Mouse (Mus musculus): Measurements from ENCODE around the gene Sfmbt1. TPM values are rescaled to one million over a fixed set of nuclear protein-coding genes. Genes with fewer than 3 reads are reported as not detected.

Sfmbt1 gene
- polyA plus RNA-seq (2016; fragmentation: Nextera tagmentation; extraction: Ambion mirVana) = 24.6 and 28.1 TPM in 2 replicates

DNA sequence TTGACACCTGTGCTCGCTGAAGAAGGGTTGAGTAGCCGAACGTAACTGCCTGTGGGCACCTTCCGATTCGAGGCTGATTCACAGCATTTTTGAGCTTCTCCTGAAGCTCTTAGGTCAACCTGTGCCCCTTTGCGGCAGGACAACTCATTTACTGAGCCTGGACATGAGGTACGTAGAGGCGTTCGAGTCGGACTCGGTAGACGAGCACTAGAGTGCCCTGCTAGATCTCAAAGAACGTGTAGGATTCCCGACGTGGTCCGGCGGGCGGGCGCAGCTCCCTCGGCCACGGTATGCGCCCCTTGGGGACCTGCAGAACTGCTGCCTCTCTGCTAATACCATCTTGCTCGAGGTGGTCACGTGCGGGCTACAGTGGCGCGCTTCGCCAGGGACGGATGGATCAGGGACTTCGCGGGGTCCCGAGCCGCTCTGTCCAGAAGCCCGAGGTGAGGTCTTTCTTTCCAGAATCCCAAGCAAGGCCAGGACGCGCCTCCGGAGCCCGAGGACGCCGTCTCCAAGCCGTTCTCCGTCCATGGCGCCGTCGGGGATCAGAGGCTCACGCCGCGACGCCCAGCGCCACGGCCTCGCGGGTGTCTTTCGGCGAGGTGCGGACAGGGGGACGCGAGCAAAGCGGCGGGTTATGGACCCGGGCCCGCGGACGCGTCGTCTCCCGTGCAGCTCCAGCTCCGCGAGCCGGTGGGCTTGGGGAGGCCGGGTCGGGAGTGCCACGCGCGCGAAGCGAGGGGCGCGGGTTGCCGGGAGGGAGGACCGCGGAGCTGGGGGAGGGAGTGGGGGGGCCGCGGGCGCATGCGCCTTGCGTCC lies at the start of gene Sfmbt1:
TSS of gene Sfmbt1 (plus strand) at position 51 of the 819 bp plus-strand sequence.
- H3K27ac ChIP-seq = peak within 1 kb of the TSS; percentile 98
- peaks cover 10% of the 10 kb centered on the region for H3K27me3 ChIP-seq
- H3K36me3 ChIP-seq (replicated peaks) = no peaks in the 10 kb centered on the region
- peak within 1 kb of the TSS; percentile 95 for H3K4me3 ChIP-seq (replicated peaks)
- peak; percentile 81 for ATAC-seq (ENCODE audit: low FRiP score)
- peak within 1 kb of the TSS; percentile 96 for H3K9ac ChIP-seq
- H3K4me2 ChIP-seq = peak within 1 kb of the TSS; percentile 76
- H3K4me1 ChIP-seq = peaks cover 18% of the 10 kb centered on the region
- 2% methylated on average over 82 of the region's 87 CpGs for WGBS
- no peaks in the 10 kb centered on the region for H3K9me3 ChIP-seq

- Histone ChIP-seq H3K27ac (no peak overlapping the region), H3K4me3 (replicated peaks) (no peak overlapping the region), H3K36me3 (replicated peaks) (peaks cover 56% of the 10 kb centered on the region), H3K4me2 (no peak overlapping the region), H3K4me1 (no peaks in the 10 kb centered on the region), H3K9ac (no peak overlapping the region), H3K27me3 (no peaks in the 10 kb centered on the region), H3K9me3 (no peaks in the 10 kb centered on the region)
- WGBS = 85% methylated on average over 3 of the region's 3 CpGs
- no peak for ATAC-seq (ENCODE audit: low FRiP score)
Observed at GRCm38 (mm10) chr14:30666061-30666460, 48.6 kb upstream of the Sfmbt1 start.

DNA sequence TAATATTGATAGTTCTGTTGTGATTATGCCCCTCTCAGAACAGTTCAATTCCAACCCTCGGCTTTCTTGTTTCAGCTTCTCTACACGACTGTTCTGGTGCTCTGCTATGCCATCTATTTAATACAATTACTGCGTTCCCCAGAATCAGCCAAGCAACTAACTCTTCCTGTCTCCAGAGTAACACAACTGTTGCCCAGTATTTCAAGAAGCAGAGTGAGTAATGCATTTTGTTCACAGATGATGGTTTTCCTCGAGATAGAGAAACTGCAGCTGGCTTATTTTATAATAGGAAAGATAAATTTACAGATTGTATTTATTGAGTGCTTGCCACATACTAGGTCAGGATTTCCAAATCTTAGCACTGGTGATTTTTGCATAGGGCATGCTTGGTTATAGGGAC lies 48.0 kb upstream of the Sfmbt1 start:
- Histone ChIP-seq H3K27me3 (no peaks in the 10 kb centered on the region), H3K4me3 (replicated peaks) (no peak overlapping the region), H3K4me1 (no peaks in the 10 kb centered on the region), H3K9ac (no peak overlapping the region), H3K9me3 (no peaks in the 10 kb centered on the region), H3K4me2 (no peak overlapping the region), H3K27ac (no peak overlapping the region), H3K36me3 (replicated peaks) (peaks cover 51% of the 10 kb centered on the region)
- ATAC-seq (ENCODE audit: low FRiP score) = no peak
- 92% methylated on average over 4 of the region's 4 CpGs for WGBS

DNA sequence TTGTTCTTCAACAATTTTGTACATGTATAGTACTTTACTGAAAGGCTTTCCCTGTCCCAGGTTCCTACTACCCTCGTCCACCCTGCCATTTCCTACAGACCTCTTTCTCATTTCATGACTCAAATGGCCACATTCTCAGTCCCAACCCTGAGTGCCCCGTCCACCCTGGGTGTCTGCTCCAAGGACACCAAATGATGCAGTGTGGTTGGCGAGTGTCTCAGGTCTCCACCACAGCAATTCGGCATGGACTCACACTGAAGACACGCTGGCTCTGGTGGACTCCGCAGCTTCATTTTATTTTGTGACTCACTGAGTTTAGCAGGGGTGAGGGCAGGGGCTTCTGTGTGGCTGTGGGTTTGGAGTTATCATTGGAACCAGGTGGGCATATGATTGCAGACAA lies 44.5 kb upstream of the Sfmbt1 start:
- no peak for ATAC-seq (ENCODE audit: low FRiP score)
- Histone ChIP-seq H3K4me1 (no peaks in the 10 kb centered on the region), H3K27me3 (no peaks in the 10 kb centered on the region), H3K9me3 (no peaks in the 10 kb centered on the region), H3K9ac (no peak overlapping the region), H3K4me3 (replicated peaks) (no peak overlapping the region), H3K27ac (no peak overlapping the region), H3K4me2 (no peak overlapping the region), H3K36me3 (replicated peaks) (peaks cover 40% of the 10 kb centered on the region)
- WGBS = 92% methylated on average over 6 of the region's 6 CpGs

DNA sequence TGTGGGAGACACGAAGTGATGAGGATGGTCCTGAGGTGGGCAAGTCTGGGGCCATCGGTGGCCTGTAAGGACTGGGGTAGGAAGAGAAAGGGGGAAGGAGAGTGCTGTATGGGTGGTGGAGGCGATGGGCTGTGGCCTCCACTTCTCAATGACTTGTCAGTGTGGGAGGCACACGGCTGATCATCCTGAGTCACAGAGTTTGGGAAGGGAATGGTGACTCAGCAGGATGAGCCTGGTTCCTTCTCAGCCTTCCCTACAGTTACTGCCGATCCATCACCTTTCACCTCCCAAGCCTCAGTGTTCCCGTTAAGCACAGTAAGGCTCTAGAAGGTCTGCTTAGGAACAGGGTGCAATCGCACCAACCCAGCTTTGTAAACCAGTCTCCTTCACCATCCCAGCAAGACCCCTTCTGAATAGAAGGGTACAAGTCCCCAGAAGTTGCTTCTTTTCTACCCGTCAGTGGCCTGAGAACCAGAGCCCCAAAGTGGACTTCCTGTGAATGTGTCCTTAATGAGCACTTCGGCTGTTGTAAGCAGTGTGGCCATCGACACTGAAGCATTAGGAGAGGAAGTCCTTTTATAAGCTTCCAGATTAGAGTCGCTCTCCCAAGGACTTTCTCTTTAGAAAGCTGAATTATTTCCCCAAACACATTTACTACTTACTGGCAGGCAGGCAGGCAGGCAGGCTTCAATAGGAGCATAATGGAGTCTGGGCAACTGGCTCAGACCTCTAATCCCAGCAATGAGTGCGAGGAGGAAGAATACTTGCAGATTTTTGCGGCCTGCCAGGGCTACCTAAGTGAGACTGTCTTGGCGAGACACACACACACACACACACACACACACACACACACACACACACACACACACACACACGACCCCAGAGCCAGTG lies 43.3 kb upstream of the Sfmbt1 start:
- H3K27me3 ChIP-seq = no peaks in the 10 kb centered on the region
- H3K4me2 ChIP-seq = no peak overlapping the region
- no peaks in the 10 kb centered on the region for H3K4me1 ChIP-seq
- H3K36me3 ChIP-seq (replicated peaks) = peaks cover 36% of the 10 kb centered on the region
- no peak overlapping the region for H3K9ac ChIP-seq
- no peak overlapping the region for H3K27ac ChIP-seq
- no peak overlapping the region for H3K4me3 ChIP-seq (replicated peaks)
- ATAC-seq (ENCODE audit: low FRiP score) = peak; percentile 20
- no peaks in the 10 kb centered on the region for H3K9me3 ChIP-seq
- 76% methylated on average over 15 of the region's 15 CpGs for WGBS

DNA sequence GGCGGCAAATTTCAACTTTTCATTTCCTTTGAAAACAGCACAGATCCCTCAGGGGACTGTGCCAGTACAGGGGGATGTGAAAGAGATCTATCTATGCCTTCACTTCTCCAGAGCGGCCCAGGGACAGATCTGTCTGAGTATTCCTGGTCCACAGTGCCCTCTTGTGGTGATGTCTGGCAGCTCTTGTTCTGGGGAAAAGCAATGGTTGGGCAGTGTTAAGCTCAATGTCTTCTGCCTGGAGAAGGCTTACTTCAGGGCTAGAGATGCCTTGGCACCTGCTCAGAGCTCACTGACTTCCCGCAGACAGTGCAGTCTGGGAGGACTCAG lies 42.7 kb upstream of the Sfmbt1 start:
- H3K4me1 ChIP-seq = no peaks in the 10 kb centered on the region
- peaks cover 39% of the 10 kb centered on the region for H3K36me3 ChIP-seq (replicated peaks)
- 10% methylated on average over 3 of the region's 3 CpGs for WGBS

DNA sequence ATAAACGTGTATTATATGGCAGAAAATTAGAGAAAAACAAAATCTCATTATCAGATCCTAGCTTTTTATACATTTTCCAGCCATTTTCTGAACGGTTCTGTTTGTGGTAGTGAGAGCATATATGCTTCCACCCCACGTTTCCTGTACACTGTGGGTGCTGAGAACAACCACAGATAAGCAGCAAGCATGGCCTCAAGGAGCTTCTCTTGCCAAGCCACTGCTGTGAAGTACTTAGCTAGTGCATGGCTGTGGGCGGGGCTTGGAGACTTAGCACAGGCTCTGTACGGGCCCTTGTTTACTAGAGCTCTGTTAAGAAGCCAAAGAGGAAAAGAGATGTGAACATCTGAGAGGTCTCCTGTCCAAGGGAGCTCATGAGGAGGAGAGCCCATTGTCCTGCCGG lies 39.7 kb upstream of the Sfmbt1 start:
- Histone ChIP-seq H3K4me3 (replicated peaks) (no peak overlapping the region), H3K9me3 (no peaks in the 10 kb centered on the region), H3K9ac (no peak overlapping the region), H3K4me1 (no peaks in the 10 kb centered on the region), H3K36me3 (replicated peaks) (peaks cover 41% of the 10 kb centered on the region), H3K4me2 (no peak overlapping the region), H3K27me3 (no peaks in the 10 kb centered on the region), H3K27ac (no peak overlapping the region)
- WGBS = 66% methylated on average over 6 of the region's 6 CpGs
- no peak for ATAC-seq (ENCODE audit: low FRiP score)

More for the DNA sequence above, 42.7 kb upstream of the Sfmbt1 start:
- peak; percentile 64 for ATAC-seq (ENCODE audit: low FRiP score)
- Histone ChIP-seq H3K4me3 (replicated peaks) (no peak overlapping the region), H3K9ac (no peak overlapping the region), H3K27ac (no peak overlapping the region), H3K4me2 (no peak overlapping the region), H3K9me3 (no peaks in the 10 kb centered on the region), H3K27me3 (no peaks in the 10 kb centered on the region)

GRCm38 (mm10) chr14:30682131-30682530 lies 32.5 kb upstream of the Sfmbt1 start:
- Histone ChIP-seq H3K36me3 (replicated peaks) (peaks cover 56% of the 10 kb centered on the region), H3K27ac (no peak overlapping the region), H3K4me3 (replicated peaks) (no peak overlapping the region), H3K4me2 (no peak overlapping the region), H3K4me1 (no peaks in the 10 kb centered on the region), H3K9me3 (no peaks in the 10 kb centered on the region), H3K27me3 (no peaks in the 10 kb centered on the region), H3K9ac (no peak overlapping the region)
- WGBS = 92% methylated on average over 3 of the region's 3 CpGs
- no peak for ATAC-seq (ENCODE audit: low FRiP score)

- ATAC-seq (ENCODE audit: low FRiP score) = no peak
- Histone ChIP-seq H3K36me3 (replicated peaks) (peaks cover 15% of the 10 kb centered on the region), H3K9ac (no peak overlapping the region), H3K9me3 (no peaks in the 10 kb centered on the region), H3K4me1 (no peaks in the 10 kb centered on the region), H3K4me2 (no peak overlapping the region), H3K27ac (no peak overlapping the region), H3K4me3 (replicated peaks) (no peak overlapping the region), H3K27me3 (no peaks in the 10 kb centered on the region)
- WGBS = 93% methylated on average over 3 of the region's 3 CpGs
Observed at GRCm38 (mm10) chr14:30690685-30691084, 24.0 kb upstream of the Sfmbt1 start.

DNA sequence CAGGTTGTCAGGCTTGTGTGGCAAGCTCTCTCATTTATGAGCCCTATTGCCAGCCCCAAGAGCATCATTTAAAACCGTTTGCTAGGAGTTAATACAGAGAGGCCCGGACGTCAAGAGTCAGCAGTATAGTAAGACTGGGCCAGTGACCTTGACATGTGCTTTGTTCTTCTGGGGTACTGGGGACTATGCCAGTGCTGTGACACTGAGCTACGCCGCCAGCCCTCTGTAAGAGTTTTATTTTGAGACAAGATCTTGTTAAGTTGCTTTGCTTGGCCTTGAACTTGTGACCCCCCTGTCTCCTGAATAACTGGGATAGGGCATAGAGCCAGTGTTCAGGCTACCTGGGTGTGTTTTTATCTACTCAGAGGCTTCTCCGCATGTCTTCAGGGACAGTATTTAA lies 22.2 kb upstream of the Sfmbt1 start:
- Histone ChIP-seq H3K36me3 (replicated peaks) (peaks cover 11% of the 10 kb centered on the region), H3K4me1 (peaks cover 2% of the 10 kb centered on the region; the same call in 1 of the 2 replicates), H3K4me3 (replicated peaks) (no peak overlapping the region), H3K27ac (no peak overlapping the region), H3K9ac (no peak overlapping the region), H3K4me2 (no peak overlapping the region), H3K9me3 (no peaks in the 10 kb centered on the region), H3K27me3 (no peaks in the 10 kb centered on the region)
- ATAC-seq (ENCODE audit: low FRiP score) = no peak
- WGBS = 88% methylated on average over 6 of the region's 6 CpGs

- no peak overlapping the region for H3K9ac ChIP-seq
- no peaks in the 10 kb centered on the region for H3K9me3 ChIP-seq
- no peak overlapping the region for H3K4me2 ChIP-seq
- peaks cover 9% of the 10 kb centered on the region for H3K4me1 ChIP-seq
- peaks cover 8% of the 10 kb centered on the region for H3K36me3 ChIP-seq (replicated peaks)
- H3K27ac ChIP-seq = no peak overlapping the region
- no peaks in the 10 kb centered on the region for H3K27me3 ChIP-seq
- H3K4me3 ChIP-seq (replicated peaks) = no peak overlapping the region
- ATAC-seq (ENCODE audit: low FRiP score) = no peak
- WGBS = 91% methylated on average over 2 of the region's 2 CpGs
Observed at GRCm38 (mm10) chr14:30694786-30695185, 19.9 kb upstream of the Sfmbt1 start.

DNA sequence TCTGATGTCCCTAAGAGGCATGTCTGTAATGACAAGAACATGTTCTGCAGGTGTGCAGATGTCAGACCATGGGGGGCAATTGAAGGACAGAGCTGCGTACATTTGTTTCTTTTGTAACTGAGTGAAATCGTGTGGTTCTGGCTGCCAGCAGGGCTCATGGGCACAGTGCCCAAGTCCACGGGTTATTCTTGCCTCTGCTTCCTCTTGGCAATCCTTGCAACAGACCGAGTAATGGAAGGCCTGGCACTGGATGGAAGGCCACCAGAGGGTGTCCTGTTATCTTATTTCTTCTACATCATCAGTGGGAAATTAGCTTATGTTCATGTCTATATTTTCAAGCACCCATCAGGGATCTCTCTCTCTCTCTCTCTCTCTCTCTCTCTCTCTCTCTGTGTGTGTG lies 19.0 kb upstream of the Sfmbt1 start:
- no peak overlapping the region for H3K27ac ChIP-seq
- peaks cover 9% of the 10 kb centered on the region for H3K4me1 ChIP-seq
- WGBS = 80% methylated on average over 4 of the region's 4 CpGs
- H3K27me3 ChIP-seq = no peaks in the 10 kb centered on the region
- H3K9me3 ChIP-seq = no peaks in the 10 kb centered on the region
- peaks cover under 1% of the 10 kb centered on the region; the same call in 1 of the 2 replicates for H3K36me3 ChIP-seq (replicated peaks)
- no peak overlapping the region for H3K9ac ChIP-seq
- H3K4me2 ChIP-seq = no peak overlapping the region
- no peak overlapping the region for H3K4me3 ChIP-seq (replicated peaks)
- no peak for ATAC-seq (ENCODE audit: low FRiP score)
